Mouse (Mus musculus) MEL (cell line): Measurements from ENCODE around the gene LTO1.

Experiments
- BHLHE40 ChIP-seq: IDR thresholded peaks from 2 replicates; pipeline ENCODE4 v1.6.1; 2012; ENCODE audit warnings: low read depth, mild to moderate bottlenecking, inconsistent platforms, low read length, improper control_type of control experiment, borderline replicate concordance
- CTCF ChIP-seq, 3 experiments: IDR thresholded peaks in 2 of 3; conservative IDR thresholded peaks in 1 of 3; 2 replicates each; pipeline ENCODE4 v1.5.1; 2011 to 2012; ENCODE audit warnings: low read length in 3 of 3, low read depth in 2 of 3, mild to moderate bottlenecking in 2 of 3, improper control_type of control experiment in 1 of 3, inconsistent platforms in 1 of 3, mixed read lengths in 1 of 3, moderate library complexity in 1 of 3; ENCODE audit not compliant: control insufficient read depth in 1 of 3, insufficient read depth in 1 of 3, poor library complexity in 1 of 3, severe bottlenecking in 1 of 3
- EP300 ChIP-seq, 2 experiments: IDR thresholded peaks; 2 replicates each; pipeline ENCODE4 v1.6.1; 2011; ENCODE audit warnings: improper control_type of control experiment in 2 of 2, low read length in 2 of 2, low read depth in 1 of 2, mild to moderate bottlenecking in 1 of 2
- ETS1 ChIP-seq: IDR thresholded peaks from 2 replicates; pipeline ENCODE4 v1.6.1; 2012; ENCODE audit warnings: low read depth, mild to moderate bottlenecking, inconsistent platforms, low read length, improper control_type of control experiment, moderate library complexity
- HCFC1 ChIP-seq: IDR thresholded peaks from 2 replicates; pipeline ENCODE4 v1.6.1; 2012; ENCODE audit warnings: low read depth, mild to moderate bottlenecking, inconsistent platforms, low read length, improper control_type of control experiment, moderate library complexity
- KAT2A ChIP-seq: conservative IDR thresholded peaks from 2 replicates; pipeline ENCODE4 v1.6.1; 2012; ENCODE audit warnings: low read depth, low read length, improper control_type of control experiment, inconsistent platforms
- MAZ ChIP-seq: IDR thresholded peaks from 2 replicates; pipeline ENCODE4 v1.6.1; 2012; ENCODE audit warnings: low read depth, mild to moderate bottlenecking, inconsistent platforms, low read length, improper control_type of control experiment
- MEF2A ChIP-seq: IDR thresholded peaks from 2 replicates; pipeline ENCODE4 v1.6.1; 2014; ENCODE audit warnings: low read depth, mild to moderate bottlenecking, inconsistent platforms, low read length, improper control_type of control experiment; ENCODE audit not compliant: poor library complexity, insufficient replicate concordance, severe bottlenecking; ENCODE audit errors: extremely low read depth
- MYC ChIP-seq: IDR thresholded peaks from 2 replicates; pipeline ENCODE4 v1.6.1; 2011; ENCODE audit warnings: low read depth, mild to moderate bottlenecking, low read length, improper control_type of control experiment, moderate library complexity
- NRF1 ChIP-seq: IDR thresholded peaks from 2 replicates; pipeline ENCODE4 v1.6.1; 2014; ENCODE audit warnings: low read depth, mild to moderate bottlenecking, inconsistent platforms, low read length, improper control_type of control experiment, moderate library complexity; ENCODE audit not compliant: poor library complexity, insufficient read depth, severe bottlenecking
- POLR2A ChIP-seq, 2 experiments: IDR thresholded peaks; 2 replicates each; pipeline ENCODE4 v1.6.1; 2011 to 2012; ENCODE audit warnings: low read length in 2 of 2, mild to moderate bottlenecking in 2 of 2, control low read depth in 1 of 2, improper control_type of control experiment in 1 of 2, low read depth in 1 of 2, moderate library complexity in 1 of 2; ENCODE audit not compliant: control insufficient read depth in 1 of 2, insufficient read depth in 1 of 2, poor library complexity in 1 of 2
- SIN3A ChIP-seq: IDR thresholded peaks from 2 replicates; pipeline ENCODE4 v1.6.1; 2012; ENCODE audit warnings: low read length, improper control_type of control experiment, inconsistent platforms
- SMC3 ChIP-seq: IDR thresholded peaks from 2 replicates; pipeline ENCODE4 v1.6.1; 2011; ENCODE audit warnings: low read depth, low read length, improper control_type of control experiment
- ZNF384 ChIP-seq: IDR thresholded peaks from 2 replicates; pipeline ENCODE4 v1.6.1; 2012; ENCODE audit warnings: low read depth, mild to moderate bottlenecking, inconsistent platforms, low read length, improper control_type of control experiment

DNA sequence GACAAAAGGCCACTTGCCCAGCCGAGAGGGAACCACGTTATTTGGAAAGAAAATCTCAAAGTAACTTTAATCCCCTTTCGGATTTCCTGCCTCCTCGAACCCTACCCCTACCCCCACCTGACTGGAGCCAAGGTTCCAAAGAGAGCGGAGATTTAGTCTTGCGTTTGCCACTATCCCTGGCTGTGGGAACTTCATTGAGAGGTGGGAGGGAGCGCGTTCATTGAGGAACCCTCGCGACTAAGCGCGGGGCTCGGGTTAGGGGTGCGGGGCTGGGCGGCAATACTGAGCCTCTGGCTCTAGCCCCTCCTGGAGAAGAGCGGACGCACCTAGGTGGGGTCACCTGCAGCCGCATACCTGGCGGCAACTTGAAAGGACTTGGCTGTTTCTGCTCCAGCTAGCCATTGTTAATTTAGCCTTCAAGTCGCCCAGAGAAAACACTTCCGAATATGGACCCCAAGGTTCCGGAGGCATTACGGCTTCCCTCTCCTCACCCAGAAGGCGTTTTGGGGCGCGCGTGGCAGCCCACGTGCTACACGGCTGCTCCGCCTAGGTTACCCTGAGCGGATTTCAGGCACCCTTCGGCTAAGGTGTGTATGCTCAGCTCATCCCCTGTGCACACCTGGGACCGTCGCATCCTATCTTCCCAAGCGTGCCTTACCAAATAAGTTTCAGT lies 27.3 kb downstream of the LTO1 start:
- no peak for TF ChIP-seq BHLHE40
- no peak for TF ChIP-seq KAT2A
- no peak for TF ChIP-seq CTCF (IDR thresholded peaks at IDR 0.05 in 2 of 3, conservative IDR thresholded peaks at IDR 0.05 in 1 of 3; ENCODE audit: control insufficient read depth in 1 of 3, insufficient read depth in 1 of 3, low read depth in 2 of 3, low read length in 3 of 3, poor library complexity in 1 of 3, severe bottlenecking in 1 of 3)
- no peak for TF ChIP-seq ETS1
- TF ChIP-seq SIN3A = no peak
- TF ChIP-seq POLR2A (IDR thresholded peaks at IDR 0.05; ENCODE audit: control insufficient read depth in 1 of 2, insufficient read depth in 1 of 2, low read depth in 1 of 2, low read length in 2 of 2, poor library complexity in 1 of 2) = no peak
- no peak for TF ChIP-seq MAZ
- no peak for TF ChIP-seq MEF2A
- TF ChIP-seq EP300 (IDR thresholded peaks at IDR 0.05; ENCODE audit: low read depth in 1 of 2, low read length in 2 of 2) = no peak
- TF ChIP-seq ZNF384 = no peak
- no peak for TF ChIP-seq SMC3
- TF ChIP-seq MYC = no peak
- TF ChIP-seq NRF1 = no peak
- TF ChIP-seq HCFC1 = no peak
